ENCODE assay signal across 7 mouse cellular contexts in genomic region chr2:33468466-33469097, GRCm38 (mm10). TPM values are rescaled to one million over a fixed set of nuclear protein-coding genes. Genes with fewer than 3 reads are reported as not detected.
DNase-seq lines count a peak whose midpoint lies in the region; ATAC-seq and TF ChIP-seq lines count a peak whose summit lies in the region.

Gene Zbtb43, minus strand, starts transcription at chr2:33468559.

- peak; percentile 96 for DNase-seq in adrenal gland, postnatal 25 days
- peak; percentile 97 to 99 for DNase-seq in heart, adult 18-20 months
- DNase-seq in kidney, adult 2 months: peak; percentile 98
- DNase-seq in spleen, adult 2 months (ENCODE audit: low read depth in 1 of 2, low spot score in 2 of 2): peak; percentile 91 to 94

- peak within 1 kb of the TSS; percentile 91 for H3K9ac ChIP-seq in embryonic facial prominence, embryonic 12.5 days
- peak within 1 kb of the TSS; percentile 85 for H3K9ac ChIP-seq in limb, embryonic 12.5 days (replicated peaks)
- peak within 1 kb of the TSS; percentile 79 for H3K9ac ChIP-seq in midbrain, embryonic 15.5 days

- H3K4me1 ChIP-seq in embryonic facial prominence, embryonic 12.5 days: peaks cover 11% of the 10 kb centered on the region
- H3K4me1 ChIP-seq in kidney, adult 2 months (ENCODE audit: control insufficient read depth, insufficient read depth, low read length): peaks cover 18% of the 10 kb centered on the region
- peaks cover 18% of the 10 kb centered on the region for H3K4me1 ChIP-seq in limb, embryonic 12.5 days (replicated peaks)
- H3K4me1 ChIP-seq in midbrain, embryonic 15.5 days: peaks cover 28% of the 10 kb centered on the region
- H3K4me1 ChIP-seq in spleen, adult 2 months (ENCODE audit: control insufficient read depth, insufficient read depth, insufficient read length): peaks cover 8% of the 10 kb centered on the region

- TF ChIP-seq POLR2A in kidney, adult 2 months (IDR thresholded peaks at IDR 0.05; ENCODE audit: low read depth, low read length): peak; percentile 78
- peak; percentile 79 for TF ChIP-seq POLR2A in spleen, adult 2 months (IDR thresholded peaks at IDR 0.05; ENCODE audit: low read depth, low read length)

- peak within 1 kb of the TSS; percentile 97 for H3K4me3 ChIP-seq in embryonic facial prominence, embryonic 12.5 days
- H3K4me3 ChIP-seq in kidney, adult 2 months (ENCODE audit: insufficient read depth, low read depth, low read length): peak within 1 kb of the TSS; percentile 95
- H3K4me3 ChIP-seq in limb, embryonic 12.5 days (replicated peaks): peak within 1 kb of the TSS; percentile 95
- H3K4me3 ChIP-seq in midbrain, embryonic 15.5 days: peak within 1 kb of the TSS; percentile 78
- H3K4me3 ChIP-seq in spleen, adult 2 months (ENCODE audit: extremely low read depth, insufficient read depth, insufficient read length): peak within 1 kb of the TSS; percentile 86

- TF ChIP-seq CTCF in kidney, adult 2 months (conservative IDR thresholded peaks at IDR 0.05; ENCODE audit: insufficient read depth, insufficient read length, low read depth, low read length): no peak
- TF ChIP-seq CTCF in spleen, adult 2 months (IDR thresholded peaks at IDR 0.05; ENCODE audit: extremely low read depth, insufficient read depth, insufficient read length, insufficient replicate concordance): no peak

- 6% methylated on average over 36 of the region's 36 CpGs for WGBS in embryonic facial prominence, embryonic 12.5 days
- WGBS in kidney, adult 2 months: 5% methylated on average over 36 of the region's 36 CpGs
- 5% methylated on average over 36 of the region's 36 CpGs for WGBS in limb, embryonic 12.5 days
- WGBS in midbrain, embryonic 15.5 days: 5% methylated on average over 36 of the region's 36 CpGs
- 5% methylated on average over 36 of the region's 36 CpGs for WGBS in spleen, adult 2 months

- H3K9me3 ChIP-seq in embryonic facial prominence, embryonic 12.5 days: no peaks in the 10 kb centered on the region
- H3K9me3 ChIP-seq in limb, embryonic 12.5 days: no peaks in the 10 kb centered on the region
- no peaks in the 10 kb centered on the region for H3K9me3 ChIP-seq in midbrain, embryonic 15.5 days

- H3K4me2 ChIP-seq in embryonic facial prominence, embryonic 12.5 days (replicated peaks): peak within 1 kb of the TSS; percentile 92
- H3K4me2 ChIP-seq in limb, embryonic 12.5 days: peak within 1 kb of the TSS; percentile 90
- peak within 1 kb of the TSS; percentile 69 for H3K4me2 ChIP-seq in midbrain, embryonic 15.5 days

- peak; percentile 88 for ATAC-seq in embryonic facial prominence, embryonic 12.5 days (ENCODE audit: insufficient number of reproducible peaks, insufficient read depth, low FRiP score, low TSS enrichment)
- ATAC-seq in limb, embryonic 12.5 days (ENCODE audit: insufficient number of reproducible peaks, insufficient read depth, low FRiP score, low TSS enrichment, low read depth): peak; percentile 89
- ATAC-seq in midbrain, embryonic 15.5 days (replicated peaks): peak; percentile 95

- no peaks in the 10 kb centered on the region for H3K27me3 ChIP-seq in embryonic facial prominence, embryonic 12.5 days
- no peaks in the 10 kb centered on the region for H3K27me3 ChIP-seq in kidney, adult 2 months (replicated peaks; ENCODE audit: control insufficient read depth, insufficient read depth, low read length)
- 0 out of 2 replicates have a peak, but pooled peaks cover 5% of the 10 kb centered on the region for H3K27me3 ChIP-seq in limb, embryonic 12.5 days
- no peaks in the 10 kb centered on the region for H3K27me3 ChIP-seq in midbrain, embryonic 15.5 days (replicated peaks)
- H3K27me3 ChIP-seq in spleen, adult 2 months (ENCODE audit: control insufficient read depth, insufficient read depth, low read length): no peaks in the 10 kb centered on the region

- H3K27ac ChIP-seq in embryonic facial prominence, embryonic 12.5 days: no peak within 1 kb of the TSS
- peak within 1 kb of the TSS; percentile 93 for H3K27ac ChIP-seq in kidney, adult 2 months (ENCODE audit: insufficient read depth, low read depth, low read length)
- no peak within 1 kb of the TSS for H3K27ac ChIP-seq in limb, embryonic 12.5 days
- H3K27ac ChIP-seq in midbrain, embryonic 15.5 days: peak within 1 kb of the TSS; percentile 69
- peak within 1 kb of the TSS; percentile 79 for H3K27ac ChIP-seq in spleen, adult 2 months (ENCODE audit: insufficient read depth, low read length)

- peaks cover 5% of the 10 kb centered on the region; the same call in 1 of the 2 replicates for H3K36me3 ChIP-seq in embryonic facial prominence, embryonic 12.5 days
- H3K36me3 ChIP-seq in kidney, adult 2 months (ENCODE audit: control insufficient read depth, insufficient read depth, low read length): peaks cover under 1% of the 10 kb centered on the region; the same call in 1 of the 2 replicates
- H3K36me3 ChIP-seq in limb, embryonic 12.5 days: peaks cover 9% of the 10 kb centered on the region
- no peaks in the 10 kb centered on the region; the same call in 1 of the 2 replicates for H3K36me3 ChIP-seq in midbrain, embryonic 15.5 days (replicated peaks)
- no peaks in the 10 kb centered on the region; the same call in 1 of the 2 replicates for H3K36me3 ChIP-seq in spleen, adult 2 months (ENCODE audit: control insufficient read depth, insufficient read depth, low read length)

RNA-seq across cellular contexts. Expression of gene Zbtb43, which starts in this region (rescaled TPM):
- total RNA-seq in adrenal gland, postnatal 25 days (2021): 22.2 and 27.4 TPM in 2 replicates
- polyA plus RNA-seq in embryonic facial prominence, embryonic 12.5 days (2016; fragmentation: Nextera tagmentation; extraction: Ambion mirVana): 20.7 and 21.8 TPM in 2 replicates
- total RNA-seq in heart, adult 18-20 months (2021): 10 to 100 TPM; 16.2 to 16.6 TPM
- 14.2 and 15.0 TPM in 2 replicates for polyA plus RNA-seq in kidney, adult 2 months (2012; rRNA removed)
- polyA plus RNA-seq in limb, embryonic 12.5 days (2016; fragmentation: Nextera tagmentation; extraction: Ambion mirVana): 18.4 and 18.7 TPM in 2 replicates
- polyA plus RNA-seq in midbrain, embryonic 15.5 days (2015; fragmentation: Nextera tagmentation; extraction: Ambion mirVana): 25.2 and 28.4 TPM in 2 replicates
- polyA plus RNA-seq in spleen, adult 2 months (2012; rRNA removed): 5.6 and 5.9 TPM in 2 replicates

Comparison
In these comparisons a context has a peak if more than half of its experiments do, and no peak if none do; other contexts are left out.
1. H3K27ac ChIP-seq: peak in kidney, adult 2 months (single experiment), midbrain, embryonic 15.5 days (single experiment) and spleen, adult 2 months (single experiment); none in embryonic facial prominence, embryonic 12.5 days (single experiment) and limb, embryonic 12.5 days (single experiment).
2. Peak in every context shown above with its lines, with median percentiles within 50 percentile points of each other: DNase-seq, ATAC-seq, H3K4me2 ChIP-seq, H3K4me3 ChIP-seq and H3K9ac ChIP-seq.